Mouse (Mus musculus): ENCODE measurements around the gene Vdr.

The Vdr gene

GRCm38 (mm10) chr15:97919217-97919616, 8.8 kb upstream of the Vdr start:
- no peak for DNase-seq (ENCODE audit: low spot score)

GRCm38 (mm10) chr15:97917994-97918393, 7.6 kb upstream of the Vdr start:
- DNase-seq (ENCODE audit: low spot score): no peak

GRCm38 (mm10) chr15:97914331-97914747, 3.9 kb upstream of the Vdr start:
- DNase-seq (ENCODE audit: low spot score): no peak

DNA sequence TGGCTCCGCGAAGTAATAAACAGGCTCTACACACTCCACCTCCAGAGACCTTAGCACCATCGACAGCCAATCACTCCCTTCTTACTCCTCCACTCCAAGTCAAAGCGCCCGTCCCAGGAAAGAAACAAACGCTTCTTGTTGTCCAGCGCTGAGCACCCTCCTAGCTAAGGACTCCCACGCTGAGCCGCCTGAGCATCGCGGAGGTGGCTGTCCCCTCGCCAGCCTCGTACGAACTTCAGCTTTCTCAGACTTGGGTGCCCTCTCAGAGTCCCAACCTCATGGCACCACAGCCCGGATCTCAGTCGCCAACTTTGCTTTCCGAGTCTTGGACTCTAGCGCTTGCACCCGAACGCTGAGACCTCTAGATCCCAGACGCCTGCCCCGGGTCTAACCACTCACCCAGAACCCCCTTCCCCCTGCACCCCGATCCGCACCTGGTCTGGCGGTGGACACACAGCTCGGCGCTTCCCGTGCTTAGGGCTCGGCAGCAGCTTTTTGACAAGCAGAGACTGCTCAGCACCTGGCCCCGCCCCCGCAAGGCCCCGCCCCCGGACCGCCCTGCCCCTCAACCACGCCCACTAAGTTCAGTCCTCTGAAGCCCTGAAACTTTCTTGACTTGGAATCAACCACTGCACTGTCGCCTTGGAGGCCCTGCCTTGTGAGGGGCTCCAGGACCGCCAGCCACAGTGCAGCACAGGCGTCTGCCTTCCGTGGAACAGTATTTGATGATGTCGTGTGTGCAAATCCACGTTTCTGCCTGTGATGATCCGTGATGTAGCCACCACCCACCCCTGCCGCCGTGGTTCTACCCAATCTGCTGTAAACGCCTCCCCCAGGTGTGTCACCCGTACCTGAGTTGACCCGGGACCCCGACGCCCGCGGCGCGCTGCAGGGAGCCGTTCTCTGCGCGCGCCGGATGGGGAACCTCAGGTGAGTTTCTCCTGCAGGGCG, 2.4 kb downstream of the Vdr start:
- peak; percentile 40 for DNase-seq (ENCODE audit: low spot score)

DNA sequence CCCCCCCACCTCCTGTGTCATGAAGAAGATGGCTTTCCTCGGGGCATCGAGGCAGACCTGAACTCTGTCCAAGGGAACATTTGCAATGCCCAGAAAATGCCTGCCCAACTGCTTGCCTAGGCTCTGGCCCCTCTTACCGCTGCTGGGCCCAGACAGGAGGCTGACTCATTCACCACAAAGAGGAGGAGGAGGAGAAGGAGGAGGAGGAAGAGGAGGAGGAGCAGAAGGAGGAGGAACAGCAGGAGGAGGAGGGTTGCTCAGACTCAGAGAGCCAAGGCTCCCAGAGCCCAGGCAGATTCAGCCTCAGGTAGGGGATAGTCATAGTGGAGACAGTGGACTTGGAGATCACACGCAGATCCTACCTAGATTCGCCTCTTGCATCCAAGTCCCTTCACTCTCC, 3.2 kb downstream of the Vdr start:
- no peak for DNase-seq (ENCODE audit: low spot score)

GRCm38 (mm10) chr15:97905281-97905680, 5.1 kb downstream of the Vdr start:
- no peak for DNase-seq (ENCODE audit: low spot score)

- DNase-seq (ENCODE audit: low spot score): no peak
Measured at GRCm38 (mm10) chr15:97904339-97904991, 6.0 kb downstream of the Vdr start.

GRCm38 (mm10) chr15:97903261-97904009, 7.0 kb downstream of the Vdr start:
- no peak for DNase-seq (ENCODE audit: low spot score)

DNA sequence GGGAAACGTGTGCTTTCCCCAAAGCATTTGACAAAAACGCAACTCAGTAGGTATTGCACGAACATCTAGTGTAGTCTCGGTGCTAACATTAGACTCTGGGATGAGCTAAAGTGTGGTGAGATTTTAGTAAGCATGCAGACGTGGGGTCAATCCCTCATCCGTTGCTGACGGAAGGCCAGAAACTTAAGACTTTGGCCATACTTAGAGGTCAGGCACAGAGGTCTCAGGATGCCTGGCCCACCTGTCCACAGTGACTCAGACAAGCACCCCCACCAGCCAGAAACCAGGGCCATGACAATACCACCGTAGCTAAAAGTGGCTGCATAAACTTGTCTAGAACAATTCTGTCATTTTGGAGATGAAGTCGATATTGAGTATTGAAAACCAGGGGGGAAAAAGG, 9.4 kb downstream of the Vdr start:
- no peak for DNase-seq (ENCODE audit: low spot score)

DNA sequence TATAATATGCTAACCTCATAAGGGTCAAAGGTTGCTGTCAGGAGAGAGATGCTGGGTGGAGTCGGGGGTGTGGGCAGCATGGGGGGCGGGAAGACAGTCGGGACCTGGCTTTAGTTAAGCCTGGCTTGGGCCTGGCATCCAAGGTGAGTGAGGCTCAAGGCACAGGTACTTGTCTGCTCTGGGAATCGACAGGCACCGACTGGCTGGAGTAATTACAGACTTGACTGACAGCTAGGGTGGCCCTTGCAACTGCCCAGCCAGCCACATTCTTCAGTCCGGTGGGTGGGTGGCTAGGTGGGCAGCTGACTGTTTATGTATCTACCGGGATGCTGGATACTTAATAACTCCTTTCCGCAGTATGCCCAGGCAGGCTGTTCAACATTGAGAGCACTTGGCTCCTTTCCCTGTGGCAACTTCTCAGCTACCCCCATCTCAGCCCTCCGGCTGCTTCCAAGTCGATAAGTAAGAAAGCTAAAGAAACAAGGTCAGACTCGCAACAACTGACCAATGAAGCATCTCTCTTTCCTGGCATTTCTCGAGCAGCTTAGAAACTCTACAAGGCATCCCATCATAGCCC, 10.0 kb downstream of the Vdr start:
- DNase-seq (ENCODE audit: low spot score): no peak

GRCm38 (mm10) chr15:97899714-97900113, 10.7 kb downstream of the Vdr start:
- DNase-seq (ENCODE audit: low spot score): no peak

GRCm38 (mm10) chr15:97898791-97899190, 11.6 kb downstream of the Vdr start:
- DNase-seq (ENCODE audit: low spot score): no peak

- no peak for DNase-seq (ENCODE audit: low spot score)
Measured at GRCm38 (mm10) chr15:97896861-97897654, 13.4 kb downstream of the Vdr start.

DNA sequence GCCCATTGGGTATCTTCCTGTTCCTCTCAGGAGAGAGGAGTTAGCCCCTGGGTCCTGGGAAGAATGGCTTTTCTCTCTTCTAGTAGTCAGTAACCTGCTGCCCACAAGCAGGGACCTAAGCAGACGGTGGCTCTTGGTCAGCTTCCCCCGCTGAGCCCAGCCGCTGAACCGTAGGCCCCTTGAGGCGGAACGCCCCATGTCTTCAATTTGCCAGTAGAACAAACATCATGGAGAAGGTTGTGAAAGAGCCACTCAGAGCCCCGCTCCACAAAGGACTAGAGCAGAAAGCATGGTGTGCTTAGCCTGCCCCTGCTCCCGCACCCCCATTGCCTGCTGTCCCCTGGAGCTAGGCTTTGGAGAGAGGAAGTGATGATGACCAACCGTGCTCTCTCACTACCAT, 14.1 kb downstream of the Vdr start:
- DNase-seq (ENCODE audit: low spot score): no peak

DNA sequence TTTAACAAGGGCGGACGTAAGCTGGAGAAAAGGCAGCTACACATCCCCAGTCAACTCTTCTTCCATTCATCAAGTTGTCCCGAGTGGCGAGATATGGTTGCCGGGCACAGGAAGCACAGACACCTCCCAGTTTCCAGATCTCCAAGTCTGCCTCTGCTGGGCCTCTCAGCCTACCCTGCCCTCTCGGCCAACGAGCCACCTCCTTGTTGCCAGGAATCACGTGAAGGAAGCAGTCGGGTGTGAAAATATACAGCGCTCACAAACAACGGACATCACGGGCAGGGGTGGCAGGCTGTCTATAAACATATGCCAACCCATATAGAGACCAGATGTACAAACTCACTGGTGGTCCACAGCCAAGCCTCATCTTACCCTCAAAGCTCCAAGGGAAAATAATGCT, 14.6 kb downstream of the Vdr start:
- DNase-seq (ENCODE audit: low spot score): no peak

DNA sequence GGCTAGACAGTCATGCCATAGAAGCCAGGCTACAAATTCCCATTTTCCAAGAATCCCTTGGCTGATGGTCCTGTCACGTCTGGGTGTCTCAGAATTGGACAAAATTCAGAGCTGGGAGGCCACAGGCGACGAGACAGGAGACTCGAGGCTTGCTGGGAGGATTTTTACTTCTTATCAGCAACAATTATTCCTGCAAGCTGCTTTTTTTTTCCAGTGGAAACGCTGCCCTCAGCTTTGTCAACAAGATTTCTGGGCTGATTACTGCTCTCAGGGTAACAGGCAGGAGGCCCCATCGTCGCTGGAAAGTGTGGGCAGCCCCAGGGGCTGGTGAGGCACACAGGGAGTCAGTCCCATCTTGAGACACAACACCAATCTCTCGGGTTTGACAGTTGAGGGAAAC, 17.9 kb downstream of the Vdr start:
- DNase-seq (ENCODE audit: low spot score): no peak

DNA sequence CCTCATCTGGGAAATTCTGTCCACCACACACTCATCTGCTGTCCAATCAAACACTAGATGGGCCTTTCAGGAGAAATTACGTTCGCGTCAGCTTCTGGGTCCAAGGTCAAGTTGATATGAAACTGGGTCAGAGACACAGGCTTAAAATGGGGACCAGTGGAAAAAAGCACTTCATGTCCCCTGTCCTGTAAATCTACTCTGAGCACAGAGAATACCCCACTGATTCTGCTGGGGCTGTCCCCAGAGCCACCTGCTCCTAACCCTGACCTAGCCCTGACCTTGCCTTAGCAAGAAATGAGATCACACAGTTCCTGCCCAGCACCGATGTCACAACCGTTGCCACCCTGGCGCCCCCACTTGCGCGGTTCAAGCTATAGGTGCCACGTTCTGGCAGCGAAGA, 20.0 kb downstream of the Vdr start:
- no peak for DNase-seq (ENCODE audit: low spot score)

DNA sequence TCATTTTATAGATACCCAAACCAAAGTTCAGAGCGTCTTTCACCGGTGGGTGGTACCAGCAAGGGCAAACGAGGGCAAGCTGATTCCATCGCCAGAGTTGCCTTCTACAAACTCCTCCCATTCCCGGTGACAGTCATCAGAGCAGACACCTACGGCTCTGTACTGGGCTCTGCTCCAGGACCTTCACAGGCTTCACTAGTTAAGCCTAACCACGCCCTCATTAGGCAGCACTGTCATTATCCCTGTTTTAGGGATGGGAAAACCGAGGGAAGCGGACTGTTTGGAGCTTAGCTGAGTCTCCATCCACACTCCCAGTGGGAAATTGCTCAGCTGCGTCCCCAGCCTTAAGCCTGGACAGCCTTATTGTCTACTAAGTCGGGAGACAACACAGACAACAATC, 20.4 kb downstream of the Vdr start:
- no peak for DNase-seq (ENCODE audit: low spot score)

- no peak for DNase-seq (ENCODE audit: low spot score)
Measured at GRCm38 (mm10) chr15:97887541-97888016, 22.9 kb downstream of the Vdr start.

DNA sequence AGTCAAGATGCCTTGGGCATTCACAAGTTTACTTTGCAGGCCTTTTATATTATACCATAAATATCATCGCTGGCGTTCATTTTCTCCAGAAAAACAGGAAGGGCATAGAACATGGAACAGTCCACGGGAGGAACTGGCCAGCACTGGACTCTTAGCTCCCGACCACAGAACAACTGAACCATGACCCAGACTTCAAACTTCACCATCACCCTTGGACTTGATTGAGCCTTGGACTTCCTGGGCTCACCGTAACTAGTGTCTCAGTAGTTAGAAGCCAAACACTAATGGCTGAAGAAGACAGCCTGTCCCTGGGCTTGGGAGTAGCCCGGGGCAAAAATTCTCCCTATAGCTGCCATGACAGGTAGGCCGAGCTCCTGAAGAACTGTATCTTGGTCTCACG, 29.0 kb downstream of the Vdr start:
- DNase-seq (ENCODE audit: low spot score): no peak

GRCm38 (mm10) chr15:97880441-97880840, 30.0 kb downstream of the Vdr start:
- DNase-seq (ENCODE audit: low spot score): no peak
